Comparison of ENCODE assay signal across 15 mouse cellular contexts in the genomic region with DNA sequence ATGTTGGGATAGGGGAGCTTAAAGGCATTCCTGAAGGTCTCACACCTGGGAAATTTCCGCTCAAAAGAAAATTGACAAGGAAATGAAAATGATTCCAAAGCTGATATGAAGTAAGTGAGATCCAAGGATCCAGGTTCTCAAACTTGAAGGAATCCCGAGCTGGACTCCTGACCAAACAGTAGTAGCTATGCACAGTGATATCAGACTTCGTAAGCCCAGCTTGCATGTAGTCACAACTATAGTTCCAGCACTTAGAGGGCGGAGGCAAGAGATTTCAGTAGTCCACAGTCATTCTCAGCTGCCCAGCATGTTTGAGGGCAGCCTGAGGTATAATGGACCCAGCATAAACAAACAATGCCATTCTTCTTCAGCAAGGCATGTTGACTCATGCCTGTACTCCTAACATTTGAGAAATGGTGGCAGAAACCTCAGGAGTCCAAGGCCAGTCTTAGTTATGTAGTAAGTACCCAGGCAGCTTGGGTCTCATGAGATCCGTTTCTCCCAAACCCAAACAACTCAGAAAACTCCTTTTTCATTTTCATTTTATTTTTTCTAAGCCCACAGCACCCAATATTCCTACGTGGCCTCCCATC. TPM values are rescaled to one million over a fixed set of nuclear protein-coding genes. Genes with fewer than 3 reads are reported as not detected.
A peak's percentile ranks its signal among the peaks of the same experiment; 100 is the strongest.
DNase-seq lines count a peak whose midpoint lies in the region; ATAC-seq and TF ChIP-seq lines count a peak whose summit lies in the region.
"Had no signal": no experiment of that assay in that cellular context is flagged by ENCODE, and none has a peak within 500 bp of the region (broad histone marks: within the 10 kb centered on the region; RNA-seq: fewer than 3 reads in every experiment).

No protein-coding gene starts in this region.

- TF ChIP-seq POLR2A in embryonic fibroblast, embryonic 13.5 days (IDR thresholded peaks at IDR 0.05; ENCODE audit: low read depth, low read length): no peak

- peak overlapping the region; percentile 63 for H3K4me2 ChIP-seq in liver, embryonic 11.5 days
- peak overlapping the region; percentile 80 for H3K4me2 ChIP-seq in liver, embryonic 14.5 days (ENCODE audit: low read depth)

- peak overlapping the region; percentile 73; the same call in 1 of the 2 replicates for H3K9ac ChIP-seq in liver, embryonic 11.5 days (ENCODE audit: low read depth, low read length)
- H3K9ac ChIP-seq in liver, embryonic 14.5 days (replicated peaks): peak overlapping the region; percentile 95

- TF ChIP-seq CTCF in embryonic fibroblast, embryonic 13.5 days (IDR thresholded peaks at IDR 0.05; ENCODE audit: borderline replicate concordance, insufficient read depth, low read length): no peak
- no peak for TF ChIP-seq CTCF in liver, embryonic 14.5 days (IDR thresholded peaks at IDR 0.05; ENCODE audit: low read depth)

- peak overlapping the region; percentile 97 for H3K27ac ChIP-seq in liver, embryonic 11.5 days (ENCODE audit: low read depth, low read length)
- H3K27ac ChIP-seq in embryonic fibroblast, embryonic 13.5 days (ENCODE audit: insufficient read depth, low read length): peak overlapping the region; percentile 70
- peak overlapping the region; percentile 98 for H3K27ac ChIP-seq in liver, embryonic 14.5 days
- H3K27ac ChIP-seq: neural tube, embryonic 12.5 days had no signal

- H3K27me3 ChIP-seq in liver, embryonic 11.5 days (replicated peaks; ENCODE audit: control insufficient read depth, insufficient read depth, low read length): no peaks in the 10 kb centered on the region
- no peaks in the 10 kb centered on the region for H3K27me3 ChIP-seq in liver, embryonic 14.5 days (ENCODE audit: control insufficient read depth, insufficient read depth, low read length)
- H3K27me3 ChIP-seq: hindbrain, embryonic 13.5 days; neural tube, embryonic 12.5 days had no signal

- H3K4me1 ChIP-seq in liver, embryonic 11.5 days (replicated peaks; ENCODE audit: control insufficient read depth, insufficient read depth, low read length): peaks cover 21% of the 10 kb centered on the region
- H3K4me1 ChIP-seq in embryonic fibroblast, embryonic 13.5 days (ENCODE audit: control insufficient read depth, insufficient read depth, low read length): peaks cover 2% of the 10 kb centered on the region; the same call in 1 of the 2 replicates
- peaks cover 14 to 30% of the 10 kb centered on the region in 2 experiments for H3K4me1 ChIP-seq in liver, embryonic 14.5 days (replicated peaks; ENCODE audit: control insufficient read depth in 2 of 2, insufficient read depth in 2 of 2, low read length in 1 of 2)

- 74% methylated on average over 6 of the region's 6 CpGs for WGBS in liver, embryonic 11.5 days
- WGBS in liver, embryonic 14.5 days (ENCODE audit: insufficient replicate concordance): 61% methylated on average over 6 of the region's 6 CpGs

- H3K9me3 ChIP-seq in liver, embryonic 11.5 days (ENCODE audit: control insufficient read depth, low read length): no peaks in the 10 kb centered on the region
- H3K9me3 ChIP-seq in liver, embryonic 14.5 days (ENCODE audit: control insufficient read depth, low read length): no peaks in the 10 kb centered on the region
- H3K9me3 ChIP-seq: hindbrain, embryonic 13.5 days; neural tube, embryonic 12.5 days had no signal

- ATAC-seq in liver, embryonic 11.5 days (replicated peaks; ENCODE audit: low FRiP score): no peak
- ATAC-seq in liver, embryonic 14.5 days (ENCODE audit: insufficient read depth): no peak
- ATAC-seq in megakaryocyte-erythroid progenitor cell, adult 5-6 weeks (replicated peaks; ENCODE audit: low FRiP score, low TSS enrichment, poor library complexity, severe bottlenecking): no peak

- DNase-seq in liver, embryonic 11.5 days (ENCODE audit: low spot score): no peak
- DNase-seq in liver (no peak), NIH3T3 (ENCODE audit: low read depth) (peak; percentile 23)
- no peak for DNase-seq in liver, embryonic 14.5 days (ENCODE audit: low read depth in 3 of 3, low spot score in 3 of 3)
- DNase-seq in ovary, postnatal 10 days (ENCODE audit: low spot score): no peak
- no peak for DNase-seq in Muller cell, postnatal 12 days (ENCODE audit: inconsistent ontology term)
- DNase-seq: adrenal gland, postnatal 36 days; lung, postnatal 14 days; thymus, postnatal 25 days had no signal

- H3K36me3 ChIP-seq in liver, embryonic 11.5 days (ENCODE audit: control insufficient read depth, insufficient read depth, low read length): no peaks in the 10 kb centered on the region
- no peaks in the 10 kb centered on the region for H3K36me3 ChIP-seq in liver, embryonic 14.5 days (replicated peaks; ENCODE audit: control insufficient read depth, insufficient read depth, low read depth)
- H3K36me3 ChIP-seq: hindbrain, embryonic 13.5 days; neural tube, embryonic 12.5 days had no signal

- H3K4me3 ChIP-seq in liver, embryonic 11.5 days (ENCODE audit: low read depth, low read length): no peak overlapping the region
- no peak overlapping the region for H3K4me3 ChIP-seq in embryonic fibroblast, embryonic 13.5 days (ENCODE audit: insufficient read depth, low read length)
- H3K4me3 ChIP-seq in liver, embryonic 14.5 days (ENCODE audit: insufficient read depth in 1 of 2, low read depth in 2 of 2, low read length in 2 of 2): peak overlapping the region; percentile 7 to 66
- H3K4me3 ChIP-seq: neural tube, embryonic 12.5 days had no signal

- TF ChIP-seq EP300 in liver, embryonic 14.5 days (IDR thresholded peaks at IDR 0.05; ENCODE audit: low read depth): no peak

RNA-seq across cellular contexts. Expression of gene Hist1h2ac, which starts 1.7 kb away (rescaled TPM):
- 0.79 and 1.5 TPM in 2 replicates for polyA plus RNA-seq in liver, embryonic 11.5 days (2014; fragmentation: Nextera tagmentation; extraction: Ambion mirVana)
- polyA plus RNA-seq in embryonic fibroblast, embryonic 13.5 days (2011; ENCODE audit: insufficient read length, low read depth, missing spikeins): 0.79 and 0.82 TPM in 2 replicates
- 1.5 and 1.8 TPM in 2 replicates for polyA plus RNA-seq in liver, embryonic 14.5 days (2012; rRNA removed)
- polyA plus RNA-seq in liver, embryonic 14.5 days (2014; fragmentation: Nextera tagmentation; extraction: Ambion mirVana): 1.1 and 1.3 TPM in 2 replicates
- total RNA-seq in megakaryocyte-erythroid progenitor cell, adult 5-6 weeks (2014; fragmentation: Nextera tagmentation): 3.8 and 6.0 TPM in 2 replicates
- total RNA-seq in megakaryocyte-erythroid progenitor cell, adult 5-6 weeks (2017): 56.0 and 87.4 TPM in 2 replicates

RNA-seq across cellular contexts. Expression of gene Hist1h2bc, which starts 1.9 kb away (rescaled TPM):
- polyA plus RNA-seq in liver, embryonic 11.5 days (2014; fragmentation: Nextera tagmentation; extraction: Ambion mirVana): 31.9 and 35.7 TPM in 2 replicates
- polyA plus RNA-seq in embryonic fibroblast, embryonic 13.5 days (2011; ENCODE audit: insufficient read length, low read depth, missing spikeins): 55.6 and 62.4 TPM in 2 replicates
- polyA plus RNA-seq in liver, embryonic 14.5 days (2012; rRNA removed): 67.1 and 79.7 TPM in 2 replicates
- 104 and 106 TPM in 2 replicates for polyA plus RNA-seq in liver, embryonic 14.5 days (2014; fragmentation: Nextera tagmentation; extraction: Ambion mirVana)
- total RNA-seq in megakaryocyte-erythroid progenitor cell, adult 5-6 weeks (2014; fragmentation: Nextera tagmentation): 74.9 and 133 TPM in 2 replicates
- total RNA-seq in megakaryocyte-erythroid progenitor cell, adult 5-6 weeks (2017): 136 and 209 TPM in 2 replicates

RNA-seq across cellular contexts. Expression of gene Hist1h1t, which starts 13.5 kb away (rescaled TPM):
- polyA plus RNA-seq in liver, embryonic 11.5 days (2014; fragmentation: Nextera tagmentation; extraction: Ambion mirVana): not detected in 2 replicates
- not detected in 2 replicates for polyA plus RNA-seq in embryonic fibroblast, embryonic 13.5 days (2011; ENCODE audit: insufficient read length, low read depth, missing spikeins)
- 0.13 TPM in 1 of 2 replicates, not detected in the other for polyA plus RNA-seq in liver, embryonic 14.5 days (2012; rRNA removed)
- not detected in 2 replicates for polyA plus RNA-seq in liver, embryonic 14.5 days (2014; fragmentation: Nextera tagmentation; extraction: Ambion mirVana)
- total RNA-seq in megakaryocyte-erythroid progenitor cell, adult 5-6 weeks (2014; fragmentation: Nextera tagmentation): 1.3 TPM in 1 of 2 replicates, not detected in the other
- 1.3 TPM in 1 of 2 replicates, not detected in the other for total RNA-seq in megakaryocyte-erythroid progenitor cell, adult 5-6 weeks (2017)
- polyA plus RNA-seq: cortical plate, adult 2 months; gonadal fat pad, adult 2 months; hindbrain, embryonic 13.5 days; neural tube, embryonic 12.5 days had no signal

RNA-seq across cellular contexts. Expression of gene Hist1h4c, which starts 16.2 kb away (rescaled TPM):
- 5.1 and 5.2 TPM in 2 replicates for polyA plus RNA-seq in liver, embryonic 11.5 days (2014; fragmentation: Nextera tagmentation; extraction: Ambion mirVana)
- 2.8 and 3.8 TPM in 2 replicates for polyA plus RNA-seq in embryonic fibroblast, embryonic 13.5 days (2011; ENCODE audit: insufficient read length, low read depth, missing spikeins)
- 3.5 and 6.2 TPM in 2 replicates for polyA plus RNA-seq in liver, embryonic 14.5 days (2012; rRNA removed)
- polyA plus RNA-seq in liver, embryonic 14.5 days (2014; fragmentation: Nextera tagmentation; extraction: Ambion mirVana): 8.5 and 10.1 TPM in 2 replicates
- 153 and 163 TPM in 2 replicates for total RNA-seq in megakaryocyte-erythroid progenitor cell, adult 5-6 weeks (2014; fragmentation: Nextera tagmentation)
- 166 and 397 TPM in 2 replicates for total RNA-seq in megakaryocyte-erythroid progenitor cell, adult 5-6 weeks (2017)

RNA-seq across cellular contexts. Expression of gene Hfe, which starts 28.6 kb away (rescaled TPM):
- 6.1 and 7.2 TPM in 2 replicates for polyA plus RNA-seq in liver, embryonic 11.5 days (2014; fragmentation: Nextera tagmentation; extraction: Ambion mirVana)
- polyA plus RNA-seq in embryonic fibroblast, embryonic 13.5 days (2011; ENCODE audit: insufficient read length, low read depth, missing spikeins): 4.6 and 7.9 TPM in 2 replicates
- 2.8 and 3.4 TPM in 2 replicates for polyA plus RNA-seq in liver, embryonic 14.5 days (2012; rRNA removed)
- 10.8 and 12.2 TPM in 2 replicates for polyA plus RNA-seq in liver, embryonic 14.5 days (2014; fragmentation: Nextera tagmentation; extraction: Ambion mirVana)
- not detected in 2 replicates for total RNA-seq in megakaryocyte-erythroid progenitor cell, adult 5-6 weeks (2014; fragmentation: Nextera tagmentation)
- 0.27 and 1.9 TPM in 2 replicates for total RNA-seq in megakaryocyte-erythroid progenitor cell, adult 5-6 weeks (2017)

Comparison
In these comparisons a context has a peak if more than half of its experiments do, and no peak if none do; other contexts are left out.
1. H3K4me3 ChIP-seq: peak in liver, embryonic 14.5 days (2 of 2); none in liver, embryonic 11.5 days (single experiment) and embryonic fibroblast, embryonic 13.5 days (single experiment).
2. Peak in every context shown above with its lines, with median percentiles within 50 percentile points of each other: H3K27ac ChIP-seq.